Mouse (Mus musculus): ENCODE measurements at regions not wholly inside any gene's neighbourhood (a gene's known extent, or its start where the extent isn't known, plus 50 kb on each side); places are given as distances from the start of the nearest gene placed in this dataset.
A peak's percentile ranks its signal among the peaks of the same experiment; 100 is the strongest.

- Histone ChIP-seq H3K27me3 (ENCODE audit: control insufficient read depth, insufficient read depth, low read length) (no peaks in the 10 kb centered on the region), H3K27ac (replicated peaks; ENCODE audit: low read depth, low read length) (no peak overlapping the region), H3K9ac (ENCODE audit: low read depth, low read length, severe bottlenecking) (no peak overlapping the region), H3K4me2 (replicated peaks; ENCODE audit: low read depth, low read length, severe bottlenecking) (no peak overlapping the region), H3K4me3 (replicated peaks; ENCODE audit: low read length) (no peak overlapping the region), H3K9me3 (ENCODE audit: control insufficient read depth, low read length) (no peaks in the 10 kb centered on the region), H3K4me1 (ENCODE audit: control insufficient read depth, insufficient read depth, low read length) (no peaks in the 10 kb centered on the region), H3K36me3 (ENCODE audit: control insufficient read depth, insufficient read depth, low read length) (no peaks in the 10 kb centered on the region)
- TF ChIP-seq POLR2A (IDR thresholded peaks at IDR 0.05; ENCODE audit: borderline replicate concordance, extremely low read depth, insufficient read depth, insufficient read length), result no peak
- 78% methylated on average over 4 of the region's 4 CpGs for WGBS
- DNase-seq (ENCODE audit: low spot score) (no peak), ATAC-seq (ENCODE audit: low FRiP score, low read depth) (no peak)
Measured at GRCm38 (mm10) chr1:94147015-94147414, 94.7 kb upstream of the Pdcd1 start.

- Histone ChIP-seq H3K4me3 (replicated peaks; ENCODE audit: low read length) (no peak overlapping the region), H3K9ac (ENCODE audit: low read depth, low read length, severe bottlenecking) (no peak overlapping the region), H3K36me3 (ENCODE audit: control insufficient read depth, insufficient read depth, low read length) (no peaks in the 10 kb centered on the region), H3K27me3 (ENCODE audit: control insufficient read depth, insufficient read depth, low read length) (no peaks in the 10 kb centered on the region), H3K4me1 (ENCODE audit: control insufficient read depth, insufficient read depth, low read length) (no peaks in the 10 kb centered on the region), H3K9me3 (ENCODE audit: control insufficient read depth, low read length) (no peaks in the 10 kb centered on the region), H3K4me2 (replicated peaks; ENCODE audit: low read depth, low read length, severe bottlenecking) (no peak overlapping the region), H3K27ac (replicated peaks; ENCODE audit: low read depth, low read length) (no peak overlapping the region)
- WGBS, result 79% methylated on average over 3 of the region's 3 CpGs
- no peak for ATAC-seq (ENCODE audit: low FRiP score, low read depth)
- no peak for TF ChIP-seq POLR2A (IDR thresholded peaks at IDR 0.05; ENCODE audit: borderline replicate concordance, extremely low read depth, insufficient read depth, insufficient read length)
- DNase-seq (ENCODE audit: low spot score), result no peak
Measured at GRCm38 (mm10) chr1:94140518-94140917, 88.2 kb upstream of the Pdcd1 start.

GRCm38 (mm10) chr1:94139445-94140062 is 87.2 kb upstream of the Pdcd1 start:
- Histone ChIP-seq H3K27ac (replicated peaks; ENCODE audit: low read depth, low read length) (no peak overlapping the region), H3K9ac (ENCODE audit: low read depth, low read length, severe bottlenecking) (no peak overlapping the region), H3K4me2 (replicated peaks; ENCODE audit: low read depth, low read length, severe bottlenecking) (no peak overlapping the region), H3K9me3 (ENCODE audit: control insufficient read depth, low read length) (no peaks in the 10 kb centered on the region), H3K27me3 (ENCODE audit: control insufficient read depth, insufficient read depth, low read length) (no peaks in the 10 kb centered on the region), H3K4me3 (replicated peaks; ENCODE audit: low read length) (no peak overlapping the region), H3K4me1 (ENCODE audit: control insufficient read depth, insufficient read depth, low read length) (no peaks in the 10 kb centered on the region), H3K36me3 (ENCODE audit: control insufficient read depth, insufficient read depth, low read length) (no peaks in the 10 kb centered on the region)
- DNase-seq (ENCODE audit: low spot score) (peak; percentile 49), ATAC-seq (ENCODE audit: low FRiP score, low read depth) (no peak)
- 74% methylated on average over 5 of the region's 5 CpGs for WGBS
- no peak for TF ChIP-seq POLR2A (IDR thresholded peaks at IDR 0.05; ENCODE audit: borderline replicate concordance, extremely low read depth, insufficient read depth, insufficient read length)

- DNase-seq (ENCODE audit: low spot score) (no peak), ATAC-seq (ENCODE audit: low FRiP score, low read depth) (no peak)
- Histone ChIP-seq H3K9ac (ENCODE audit: low read depth, low read length, severe bottlenecking) (no peak overlapping the region), H3K4me2 (replicated peaks; ENCODE audit: low read depth, low read length, severe bottlenecking) (no peak overlapping the region), H3K9me3 (ENCODE audit: control insufficient read depth, low read length) (no peaks in the 10 kb centered on the region), H3K4me3 (replicated peaks; ENCODE audit: low read length) (no peak overlapping the region), H3K27ac (replicated peaks; ENCODE audit: low read depth, low read length) (no peak overlapping the region), H3K36me3 (ENCODE audit: control insufficient read depth, insufficient read depth, low read length) (no peaks in the 10 kb centered on the region), H3K4me1 (ENCODE audit: control insufficient read depth, insufficient read depth, low read length) (no peaks in the 10 kb centered on the region), H3K27me3 (ENCODE audit: control insufficient read depth, insufficient read depth, low read length) (no peaks in the 10 kb centered on the region)
- 69% methylated on average over 8 of the region's 8 CpGs for WGBS
- TF ChIP-seq POLR2A (IDR thresholded peaks at IDR 0.05; ENCODE audit: borderline replicate concordance, extremely low read depth, insufficient read depth, insufficient read length), result no peak
Measured at GRCm38 (mm10) chr1:94136731-94137130, 84.4 kb upstream of the Pdcd1 start.
